Mouse (Mus musculus): Measurements from ENCODE around the gene Ppp2r3a. TPM values are rescaled to one million over a fixed set of nuclear protein-coding genes. Genes with fewer than 3 reads are reported as not detected.

The Ppp2r3a gene
- 12.4 and 15.7 TPM in 2 replicates for polyA plus RNA-seq (2015; fragmentation: Nextera tagmentation; extraction: Ambion mirVana)

- Histone ChIP-seq H3K27me3 (ENCODE audit: control insufficient read depth, insufficient read depth, low read length) (no peaks in the 10 kb centered on the region), H3K36me3 (ENCODE audit: control insufficient read depth, insufficient read depth, low read length) (no peaks in the 10 kb centered on the region), H3K4me2 (ENCODE audit: low read depth, low read length) (peak within 1 kb of the TSS; percentile 64), H3K27ac (ENCODE audit: low read length) (peak within 1 kb of the TSS; percentile 99), H3K4me3 (replicated peaks; ENCODE audit: low read length) (peak within 1 kb of the TSS; percentile 86), H3K9me3 (replicated peaks; ENCODE audit: control insufficient read depth, low read length) (no peaks in the 10 kb centered on the region), H3K9ac (ENCODE audit: low read length) (peak within 1 kb of the TSS; percentile 96), H3K4me1 (ENCODE audit: control insufficient read depth, insufficient read depth, low read length) (peaks cover 20% of the 10 kb centered on the region)
- ATAC-seq (ENCODE audit: insufficient read depth, low FRiP score), result peak; percentile 96
- under 1% methylated on average over 39 of the region's 50 CpGs for WGBS
These were observed at the start of gene Ppp2r3a for GRCm38 (mm10) chr9:101251644-101252337. Gene Ppp2r3a, minus strand, starts transcription at chr9:101251795.

GRCm38 (mm10) chr9:101300441-101300935 lies 48.9 kb upstream of the Ppp2r3a start:
- no peaks in the 10 kb centered on the region for H3K9me3 ChIP-seq (replicated peaks; ENCODE audit: control insufficient read depth, low read length)
- 77% methylated on average over 4 of the region's 4 CpGs for WGBS
- H3K9ac ChIP-seq (ENCODE audit: low read length), result no peak overlapping the region
- no peak for ATAC-seq (ENCODE audit: insufficient read depth, low FRiP score)
- H3K27me3 ChIP-seq (ENCODE audit: control insufficient read depth, insufficient read depth, low read length), result no peaks in the 10 kb centered on the region
- H3K4me3 ChIP-seq (replicated peaks; ENCODE audit: low read length), result no peak overlapping the region
- no peaks in the 10 kb centered on the region for H3K4me1 ChIP-seq (ENCODE audit: control insufficient read depth, insufficient read depth, low read length)
- H3K4me2 ChIP-seq (ENCODE audit: low read depth, low read length), result no peak overlapping the region
- H3K36me3 ChIP-seq (ENCODE audit: control insufficient read depth, insufficient read depth, low read length), result no peaks in the 10 kb centered on the region
- H3K27ac ChIP-seq (ENCODE audit: low read length), result no peak overlapping the region

GRCm38 (mm10) chr9:101291676-101292660 lies 40.4 kb upstream of the Ppp2r3a start:
- WGBS, result 75% methylated on average over 19 of the region's 19 CpGs
- H3K9me3 ChIP-seq (replicated peaks; ENCODE audit: control insufficient read depth, low read length), result no peaks in the 10 kb centered on the region
- ATAC-seq (ENCODE audit: insufficient read depth, low FRiP score), result no peak
- no peaks in the 10 kb centered on the region for H3K27me3 ChIP-seq (ENCODE audit: control insufficient read depth, insufficient read depth, low read length)
- no peak overlapping the region for H3K27ac ChIP-seq (ENCODE audit: low read length)
- H3K9ac ChIP-seq (ENCODE audit: low read length), result no peak overlapping the region
- no peaks in the 10 kb centered on the region for H3K36me3 ChIP-seq (ENCODE audit: control insufficient read depth, insufficient read depth, low read length)
- 0 out of 2 replicates have a peak, but pooled peaks cover 4% of the 10 kb centered on the region for H3K4me1 ChIP-seq (ENCODE audit: control insufficient read depth, insufficient read depth, low read length)
- H3K4me2 ChIP-seq (ENCODE audit: low read depth, low read length), result no peak overlapping the region
- H3K4me3 ChIP-seq (replicated peaks; ENCODE audit: low read length), result no peak overlapping the region

- Histone ChIP-seq H3K4me2 (ENCODE audit: low read depth, low read length) (no peak overlapping the region), H3K27me3 (ENCODE audit: control insufficient read depth, insufficient read depth, low read length) (no peaks in the 10 kb centered on the region), H3K4me1 (ENCODE audit: control insufficient read depth, insufficient read depth, low read length) (0 out of 2 replicates have a peak, but pooled peaks cover 4% of the 10 kb centered on the region), H3K36me3 (ENCODE audit: control insufficient read depth, insufficient read depth, low read length) (no peaks in the 10 kb centered on the region), H3K9ac (ENCODE audit: low read length) (no peak overlapping the region), H3K4me3 (replicated peaks; ENCODE audit: low read length) (no peak overlapping the region), H3K27ac (ENCODE audit: low read length) (peak overlapping the region; percentile 8; the same call in 1 of the 2 replicates), H3K9me3 (replicated peaks; ENCODE audit: control insufficient read depth, low read length) (no peaks in the 10 kb centered on the region)
- ATAC-seq (ENCODE audit: insufficient read depth, low FRiP score), result no peak
- WGBS, result 56% methylated on average over 1 of the region's 1 CpGs
These were observed 39.3 kb upstream of the Ppp2r3a start for GRCm38 (mm10) chr9:101290876-101291275.

- 65% methylated on average over 11 of the region's 11 CpGs for WGBS
- Histone ChIP-seq H3K4me2 (ENCODE audit: low read depth, low read length) (peak overlapping the region; percentile 45), H3K27me3 (ENCODE audit: control insufficient read depth, insufficient read depth, low read length) (no peaks in the 10 kb centered on the region), H3K4me3 (replicated peaks; ENCODE audit: low read length) (no peak overlapping the region; the same call in 1 of the 2 replicates), H3K4me1 (ENCODE audit: control insufficient read depth, insufficient read depth, low read length) (0 out of 2 replicates have a peak, but pooled peaks cover 4% of the 10 kb centered on the region), H3K36me3 (ENCODE audit: control insufficient read depth, insufficient read depth, low read length) (no peaks in the 10 kb centered on the region), H3K9ac (ENCODE audit: low read length) (no peak overlapping the region; the same call in 1 of the 2 replicates), H3K27ac (ENCODE audit: low read length) (peak overlapping the region; percentile 91), H3K9me3 (replicated peaks; ENCODE audit: control insufficient read depth, low read length) (no peaks in the 10 kb centered on the region)
- ATAC-seq (ENCODE audit: insufficient read depth, low FRiP score), result peak; percentile 47; the same call in 1 of the 2 replicates
These were observed 38.2 kb upstream of the Ppp2r3a start for GRCm38 (mm10) chr9:101289750-101290149.

- Histone ChIP-seq H3K27ac (ENCODE audit: low read length) (peak overlapping the region; percentile 91), H3K4me1 (ENCODE audit: control insufficient read depth, insufficient read depth, low read length) (0 out of 2 replicates have a peak, but pooled peaks cover 4% of the 10 kb centered on the region), H3K4me2 (ENCODE audit: low read depth, low read length) (peak overlapping the region; percentile 45), H3K9me3 (replicated peaks; ENCODE audit: control insufficient read depth, low read length) (no peaks in the 10 kb centered on the region), H3K27me3 (ENCODE audit: control insufficient read depth, insufficient read depth, low read length) (no peaks in the 10 kb centered on the region), H3K36me3 (ENCODE audit: control insufficient read depth, insufficient read depth, low read length) (no peaks in the 10 kb centered on the region), H3K4me3 (replicated peaks; ENCODE audit: low read length) (no peak overlapping the region; the same call in 1 of the 2 replicates), H3K9ac (ENCODE audit: low read length) (no peak overlapping the region; the same call in 1 of the 2 replicates)
- peak; percentile 88; the same call in 1 of the 2 replicates for ATAC-seq (ENCODE audit: insufficient read depth, low FRiP score)
- whole genome bisulfite sequencing, result 84% methylated on average over 14 of the region's 14 CpGs
These were observed 37.5 kb upstream of the Ppp2r3a start for GRCm38 (mm10) chr9:101288901-101289647.

GRCm38 (mm10) chr9:101286766-101287165 lies 35.2 kb upstream of the Ppp2r3a start:
- no peaks in the 10 kb centered on the region for H3K9me3 ChIP-seq (replicated peaks; ENCODE audit: control insufficient read depth, low read length)
- no peak for ATAC-seq (ENCODE audit: insufficient read depth, low FRiP score)
- WGBS, result 75% methylated on average over 4 of the region's 4 CpGs

GRCm38 (mm10) chr9:101284049-101284448 lies 32.5 kb upstream of the Ppp2r3a start:
- Histone ChIP-seq H3K4me1 (ENCODE audit: control insufficient read depth, insufficient read depth, low read length) (no peaks in the 10 kb centered on the region), H3K9me3 (replicated peaks; ENCODE audit: control insufficient read depth, low read length) (no peaks in the 10 kb centered on the region), H3K36me3 (ENCODE audit: control insufficient read depth, insufficient read depth, low read length) (no peaks in the 10 kb centered on the region), H3K4me2 (ENCODE audit: low read depth, low read length) (no peak overlapping the region), H3K27me3 (ENCODE audit: control insufficient read depth, insufficient read depth, low read length) (no peaks in the 10 kb centered on the region), H3K9ac (ENCODE audit: low read length) (no peak overlapping the region), H3K4me3 (replicated peaks; ENCODE audit: low read length) (no peak overlapping the region), H3K27ac (ENCODE audit: low read length) (no peak overlapping the region)
- no peak; the same call in 1 of the 2 replicates for ATAC-seq (ENCODE audit: insufficient read depth, low FRiP score)
- WGBS, result 53% methylated on average over 4 of the region's 4 CpGs

More at GRCm38 (mm10) chr9:101286766-101287165, 35.2 kb upstream of the Ppp2r3a start:
- Histone ChIP-seq H3K27me3 (ENCODE audit: control insufficient read depth, insufficient read depth, low read length) (no peaks in the 10 kb centered on the region), H3K36me3 (ENCODE audit: control insufficient read depth, insufficient read depth, low read length) (no peaks in the 10 kb centered on the region), H3K27ac (ENCODE audit: low read length) (no peak overlapping the region), H3K9ac (ENCODE audit: low read length) (no peak overlapping the region), H3K4me3 (replicated peaks; ENCODE audit: low read length) (no peak overlapping the region), H3K4me1 (ENCODE audit: control insufficient read depth, insufficient read depth, low read length) (0 out of 2 replicates have a peak, but pooled peaks cover 4% of the 10 kb centered on the region), H3K4me2 (ENCODE audit: low read depth, low read length) (no peak overlapping the region)

All from stomach, embryonic 16.5 days (tissue).